Mouse (Mus musculus) bone marrow macrophage, adult 2 months (primary cell): Measurements from ENCODE around the gene Shank2.

Experiments used
- CTCF ChIP-seq: IDR thresholded peaks from 2 replicates; pipeline ENCODE4 v1.5.1; 2012; ENCODE audit warnings: low read depth, mild to moderate bottlenecking, low read length, moderate library complexity
- POLR2A ChIP-seq: IDR thresholded peaks from 2 replicates; pipeline ENCODE4 v1.6.1; 2012; ENCODE audit warnings: mild to moderate bottlenecking, low read depth, low read length, borderline replicate concordance

DNA sequence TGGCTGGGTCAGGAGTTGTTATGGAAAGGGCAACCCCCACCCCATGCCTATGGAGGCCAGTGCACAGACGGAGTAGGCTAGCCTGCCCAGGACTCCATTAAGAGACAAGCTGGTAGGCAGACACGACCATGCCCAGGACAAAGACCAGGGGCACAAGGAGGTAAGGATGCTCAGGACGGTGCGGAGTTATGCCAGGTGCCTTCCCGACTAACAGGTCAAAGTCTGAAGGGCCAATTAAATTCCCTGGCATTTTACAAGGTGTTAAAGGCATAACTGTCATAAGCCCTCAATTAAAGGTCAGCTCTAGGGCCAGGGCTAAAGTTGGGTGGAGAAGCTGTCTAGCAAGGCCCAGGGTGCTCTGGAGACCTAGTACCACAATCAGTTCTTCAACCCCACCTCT lies 467.0 kb downstream of the Shank2 start:
- TF ChIP-seq CTCF (no peak), POLR2A (no peak)
